Mouse (Mus musculus): ENCODE results near the gene Srgap1. TPM values are rescaled to one million over a fixed set of nuclear protein-coding genes. Genes with fewer than 3 reads are reported as not detected.

The Srgap1 gene
- polyA plus RNA-seq, 1 experiment from 2014 or later: 39.9 TPM

DNA sequence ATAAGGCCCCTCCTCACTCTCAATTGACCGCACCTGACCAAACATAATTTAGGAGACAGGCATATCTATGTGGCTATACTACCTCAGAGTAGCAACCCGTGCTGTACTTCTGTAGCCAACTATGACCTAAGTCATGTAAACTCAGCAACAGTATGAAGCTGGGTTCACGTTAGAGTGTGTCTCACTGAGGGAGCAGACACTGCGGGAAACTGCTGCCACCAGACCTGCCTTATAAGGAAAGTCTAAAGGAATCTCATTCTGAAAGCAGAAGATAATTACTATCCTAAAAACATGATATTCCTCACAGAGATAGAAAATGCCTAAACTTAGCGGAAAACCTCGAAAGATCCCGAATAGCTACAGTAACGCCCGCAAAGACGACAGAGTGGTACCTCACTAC is 62.2 kb downstream of the Srgap1 start:
- H3K27me3 ChIP-seq: no peaks in the 10 kb centered on the region
- H3K9ac ChIP-seq: no peak overlapping the region
- no peaks in the 10 kb centered on the region for H3K36me3 ChIP-seq
- H3K27ac ChIP-seq (replicated peaks): no peak overlapping the region
- peaks cover 14% of the 10 kb centered on the region for H3K4me1 ChIP-seq (replicated peaks)
- ATAC-seq (ENCODE audit: low read depth): no peak
- 90% methylated on average over 10 of the region's 10 CpGs for WGBS
- no peaks in the 10 kb centered on the region for H3K9me3 ChIP-seq
- no peak overlapping the region for H3K4me3 ChIP-seq
- H3K4me2 ChIP-seq: no peak overlapping the region

- no peak for ATAC-seq (ENCODE audit: low read depth)
- Histone ChIP-seq H3K4me3 (no peak overlapping the region), H3K27me3 (no peaks in the 10 kb centered on the region), H3K36me3 (no peaks in the 10 kb centered on the region), H3K4me2 (no peak overlapping the region), H3K9ac (no peak overlapping the region), H3K9me3 (no peaks in the 10 kb centered on the region), H3K4me1 (replicated peaks) (peaks cover 14% of the 10 kb centered on the region), H3K27ac (replicated peaks) (no peak overlapping the region)
- WGBS: 74% methylated on average over 10 of the region's 10 CpGs
Observed at GRCm38 (mm10) chr10:121983993-121984610, 63.0 kb downstream of the Srgap1 start.

DNA sequence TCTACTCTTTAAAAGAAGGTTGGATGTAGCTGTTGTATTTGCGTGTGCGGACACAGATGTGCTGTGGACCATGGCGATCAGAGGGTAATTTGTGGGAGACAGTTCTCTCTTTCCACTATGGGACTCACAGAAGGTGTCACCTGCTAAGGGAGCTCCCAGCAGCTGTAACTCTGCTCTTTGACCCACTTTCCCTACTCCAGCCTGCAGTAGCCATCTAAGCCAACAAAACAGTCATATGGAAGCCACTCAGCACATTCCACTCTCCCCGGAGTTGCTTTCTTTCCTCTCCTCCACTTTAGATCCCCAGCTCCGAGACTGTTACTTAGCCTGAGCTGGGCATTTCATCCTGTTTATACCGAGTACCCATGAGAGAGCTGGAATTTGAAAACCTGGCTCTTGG is 71.8 kb downstream of the Srgap1 start:
- no peaks in the 10 kb centered on the region for H3K27me3 ChIP-seq
- H3K4me3 ChIP-seq: no peak overlapping the region
- ATAC-seq (ENCODE audit: low read depth): no peak
- no peak overlapping the region for H3K4me2 ChIP-seq
- H3K27ac ChIP-seq (replicated peaks): no peak overlapping the region
- 88% methylated on average over 6 of the region's 6 CpGs for whole genome bisulfite sequencing
- H3K36me3 ChIP-seq: no peaks in the 10 kb centered on the region
- peaks cover 38% of the 10 kb centered on the region for H3K4me1 ChIP-seq (replicated peaks)
- H3K9me3 ChIP-seq: no peaks in the 10 kb centered on the region
- no peak overlapping the region for H3K9ac ChIP-seq

DNA sequence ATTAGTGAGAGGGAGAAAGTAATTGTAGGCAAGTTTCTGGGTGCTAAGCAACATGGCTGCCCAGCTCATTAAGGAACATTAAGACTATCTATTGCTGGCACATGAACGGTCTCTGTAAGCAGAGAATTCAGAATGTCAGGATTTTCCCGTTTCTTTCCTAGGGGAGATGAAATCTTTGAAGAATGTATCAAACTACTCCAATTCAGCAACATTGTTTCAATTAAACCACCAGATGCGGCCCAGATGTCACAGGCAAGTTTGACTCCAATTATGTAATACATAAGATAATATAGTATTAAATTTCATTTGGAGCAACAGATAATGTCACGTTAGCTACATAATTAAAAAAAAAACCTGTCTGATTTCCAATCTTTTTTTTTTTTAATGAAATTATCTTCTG is 72.5 kb downstream of the Srgap1 start:
- 78% methylated on average over 4 of the region's 4 CpGs for WGBS
- H3K4me2 ChIP-seq: no peak overlapping the region
- no peak overlapping the region for H3K4me3 ChIP-seq
- H3K27ac ChIP-seq (replicated peaks): no peak overlapping the region
- no peaks in the 10 kb centered on the region for H3K36me3 ChIP-seq
- no peaks in the 10 kb centered on the region for H3K27me3 ChIP-seq
- no peak overlapping the region for H3K9ac ChIP-seq
- peaks cover 44% of the 10 kb centered on the region for H3K4me1 ChIP-seq (replicated peaks)
- no peak for ATAC-seq (ENCODE audit: low read depth)
- H3K9me3 ChIP-seq: no peaks in the 10 kb centered on the region

DNA sequence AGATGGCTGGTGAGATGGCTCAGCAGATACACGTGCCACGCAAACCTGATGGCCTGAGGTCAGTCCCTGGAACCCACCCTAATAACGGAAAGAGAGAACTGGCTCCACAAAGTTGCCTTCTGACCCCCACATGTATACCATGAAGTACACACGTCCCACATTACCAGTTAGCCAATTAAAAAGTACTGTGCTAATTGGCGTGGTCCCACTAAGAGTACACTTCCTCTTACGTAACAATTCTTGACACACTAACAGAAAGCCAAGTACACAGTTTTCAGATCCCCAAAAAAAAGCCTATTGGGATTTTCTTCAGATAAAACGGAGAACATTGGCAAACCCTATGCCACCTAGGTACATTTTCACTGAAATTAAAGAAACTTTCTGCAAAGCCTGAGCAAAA is 73.8 kb downstream of the Srgap1 start:
- no peak overlapping the region for H3K27ac ChIP-seq (replicated peaks)
- WGBS: 91% methylated on average over 7 of the region's 7 CpGs
- no peak overlapping the region for H3K4me3 ChIP-seq
- no peak overlapping the region for H3K9ac ChIP-seq
- H3K27me3 ChIP-seq: no peaks in the 10 kb centered on the region
- no peak overlapping the region for H3K4me2 ChIP-seq
- no peak for ATAC-seq (ENCODE audit: low read depth)
- no peaks in the 10 kb centered on the region for H3K9me3 ChIP-seq
- H3K36me3 ChIP-seq: no peaks in the 10 kb centered on the region
- H3K4me1 ChIP-seq (replicated peaks): peaks cover 55% of the 10 kb centered on the region

GRCm38 (mm10) chr10:121972249-121972892 is 74.7 kb downstream of the Srgap1 start:
- Histone ChIP-seq H3K4me1 (replicated peaks) (peaks cover 65% of the 10 kb centered on the region), H3K9ac (no peak overlapping the region), H3K36me3 (no peaks in the 10 kb centered on the region), H3K27me3 (no peaks in the 10 kb centered on the region), H3K27ac (replicated peaks) (peak overlapping the region; percentile 68; the same call in 1 of the 2 replicates), H3K4me3 (no peak overlapping the region), H3K4me2 (no peak overlapping the region), H3K9me3 (no peaks in the 10 kb centered on the region)
- WGBS: 77% methylated on average over 10 of the region's 10 CpGs
- ATAC-seq (ENCODE audit: low read depth): no peak

GRCm38 (mm10) chr10:121971658-121972057 is 75.5 kb downstream of the Srgap1 start:
- Histone ChIP-seq H3K9me3 (no peaks in the 10 kb centered on the region), H3K4me3 (no peak overlapping the region), H3K27me3 (no peaks in the 10 kb centered on the region), H3K27ac (replicated peaks) (peak overlapping the region; percentile 68), H3K4me2 (no peak overlapping the region), H3K4me1 (replicated peaks) (peaks cover 66% of the 10 kb centered on the region), H3K36me3 (no peaks in the 10 kb centered on the region), H3K9ac (no peak overlapping the region)
- WGBS: 54% methylated on average over 8 of the region's 8 CpGs
- ATAC-seq (ENCODE audit: low read depth): no peak

DNA sequence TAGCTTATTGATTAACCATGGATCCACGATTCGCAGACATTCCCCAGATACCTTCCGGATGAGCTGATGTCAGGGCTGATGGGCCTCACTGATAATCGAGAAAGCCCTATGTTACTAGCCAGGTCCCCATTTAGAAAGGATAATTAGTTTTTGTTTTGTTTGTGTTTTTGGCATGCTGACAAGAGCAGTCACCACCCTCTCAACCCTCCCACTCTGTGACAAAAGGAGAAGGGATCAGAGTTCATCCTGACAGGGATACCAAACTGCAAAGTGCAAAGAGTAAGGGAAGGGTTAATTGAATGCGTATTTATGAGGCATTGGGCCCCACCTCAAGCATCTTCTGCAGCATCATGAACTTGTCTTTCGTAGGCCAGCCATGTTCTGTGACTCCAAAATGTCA is 76.2 kb downstream of the Srgap1 start:
- ATAC-seq (ENCODE audit: low read depth): no peak
- H3K27ac ChIP-seq (replicated peaks): peak overlapping the region; percentile 68
- no peaks in the 10 kb centered on the region for H3K9me3 ChIP-seq
- WGBS: 44% methylated on average over 6 of the region's 6 CpGs
- peaks cover 61% of the 10 kb centered on the region for H3K4me1 ChIP-seq (replicated peaks)
- no peak overlapping the region for H3K4me2 ChIP-seq
- H3K4me3 ChIP-seq: no peak overlapping the region
- H3K36me3 ChIP-seq: no peaks in the 10 kb centered on the region
- H3K27me3 ChIP-seq: no peaks in the 10 kb centered on the region
- 0 out of 2 replicates have a peak overlapping the region, but pooled peaks have one; percentile 22 for H3K9ac ChIP-seq

DNA sequence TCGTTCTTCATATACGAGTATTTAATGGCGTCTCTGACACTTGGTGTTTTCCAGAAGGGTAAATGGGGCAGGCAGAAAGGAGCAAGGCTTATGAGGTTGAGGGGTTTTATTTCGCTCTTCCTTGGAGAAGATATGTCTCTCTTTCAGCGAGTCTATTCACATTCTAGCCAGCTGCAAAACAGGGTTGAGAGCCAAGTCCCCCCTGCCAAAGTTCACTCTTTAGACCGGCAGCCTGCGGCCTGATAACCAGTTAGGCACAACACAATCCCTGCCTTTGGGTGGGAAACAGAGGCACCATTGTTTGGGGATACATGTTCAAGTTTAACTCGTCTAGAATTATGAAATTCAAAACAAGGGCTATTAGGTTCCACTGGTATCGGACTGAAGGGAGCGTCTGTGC is 83.0 kb downstream of the Srgap1 start:
- WGBS: 77% methylated on average over 10 of the region's 10 CpGs
- ATAC-seq (ENCODE audit: low read depth): no peak
- no peaks in the 10 kb centered on the region for H3K9me3 ChIP-seq
- H3K4me1 ChIP-seq (replicated peaks): peaks cover 35% of the 10 kb centered on the region
- H3K27me3 ChIP-seq: no peaks in the 10 kb centered on the region
- no peak overlapping the region for H3K27ac ChIP-seq (replicated peaks)
- H3K9ac ChIP-seq: no peak overlapping the region
- no peaks in the 10 kb centered on the region for H3K36me3 ChIP-seq
- H3K4me3 ChIP-seq: no peak overlapping the region
- no peak overlapping the region for H3K4me2 ChIP-seq

GRCm38 (mm10) chr10:121962053-121962452 is 85.1 kb downstream of the Srgap1 start:
- Histone ChIP-seq H3K4me2 (no peak overlapping the region), H3K27me3 (no peaks in the 10 kb centered on the region), H3K9ac (no peak overlapping the region), H3K4me3 (no peak overlapping the region), H3K36me3 (no peaks in the 10 kb centered on the region), H3K27ac (replicated peaks) (no peak overlapping the region), H3K9me3 (no peaks in the 10 kb centered on the region), H3K4me1 (replicated peaks) (peaks cover 32% of the 10 kb centered on the region)
- WGBS: 43% methylated on average over 4 of the region's 4 CpGs
- no peak for ATAC-seq (ENCODE audit: low read depth)

GRCm38 (mm10) chr10:121961121-121961893 is 85.8 kb downstream of the Srgap1 start:
- peaks cover 40% of the 10 kb centered on the region for H3K4me1 ChIP-seq (replicated peaks)

GRCm38 (mm10) chr10:121958741-121959140 is 88.4 kb downstream of the Srgap1 start:
- H3K27me3 ChIP-seq: no peaks in the 10 kb centered on the region
- WGBS: 62% methylated on average over 8 of the region's 8 CpGs
- no peak overlapping the region for H3K27ac ChIP-seq (replicated peaks)
- no peak for ATAC-seq (ENCODE audit: low read depth)
- no peaks in the 10 kb centered on the region for H3K9me3 ChIP-seq
- no peaks in the 10 kb centered on the region for H3K36me3 ChIP-seq
- H3K9ac ChIP-seq: no peak overlapping the region
- H3K4me1 ChIP-seq (replicated peaks): peaks cover 58% of the 10 kb centered on the region
- no peak overlapping the region for H3K4me3 ChIP-seq
- H3K4me2 ChIP-seq: no peak overlapping the region

More at GRCm38 (mm10) chr10:121961121-121961893, 85.8 kb downstream of the Srgap1 start:
- Histone ChIP-seq H3K4me2 (no peak overlapping the region), H3K4me3 (no peak overlapping the region), H3K27me3 (no peaks in the 10 kb centered on the region), H3K9ac (no peak overlapping the region), H3K36me3 (no peaks in the 10 kb centered on the region), H3K27ac (replicated peaks) (peak overlapping the region; percentile 11), H3K9me3 (no peaks in the 10 kb centered on the region)
- ATAC-seq (ENCODE audit: low read depth): no peak
- 45% methylated on average over 11 of the region's 11 CpGs for WGBS
